Mouse (Mus musculus) embryonic facial prominence, embryonic 11.5 days (tissue): Measurements from ENCODE around the gene Doc2g. TPM values are rescaled to one million over a fixed set of nuclear protein-coding genes. Genes with fewer than 3 reads are reported as not detected.
A peak's percentile ranks its signal among the peaks of the same experiment; 100 is the strongest.

Experiments
- ATAC-seq: fragments of 200-750 bp; cut with Nextera tagmentation; replicated peaks from 2 replicates; pipeline ENCODE4 v1.8.0; 2017; ENCODE audit warnings: low read depth; ENCODE audit not compliant: insufficient number of reproducible peaks, low FRiP score, low TSS enrichment
- DNase-seq: peaks from one replicate; pipeline ENCODE4 v3.0.0-alpha.2; 2015; ENCODE audit warnings: low spot score
- H3K27ac ChIP-seq: fragments of 300-500 bp; sonication (generic); replicated peaks from 2 replicates; pipeline ENCODE4 v1.5.1; 2014; ENCODE audit warnings: mild to moderate bottlenecking, low read depth, low read length, control low read depth
- H3K27me3 ChIP-seq: fragments of 300-500 bp; sonication (generic); 2 replicates; pipeline ENCODE4 v1.6.1; 2014; ENCODE audit warnings: mild to moderate bottlenecking, low read length, moderate library complexity, mixed read lengths; ENCODE audit not compliant: control insufficient read depth, insufficient read depth
- H3K36me3 ChIP-seq: fragments of 300-500 bp; sonication (generic); replicated peaks from 2 replicates; pipeline ENCODE4 v1.6.1; 2014; ENCODE audit warnings: low read depth, mild to moderate bottlenecking, low read length, moderate library complexity, mixed read lengths; ENCODE audit not compliant: control insufficient read depth, insufficient read depth
- H3K4me1 ChIP-seq: fragments of 300-500 bp; sonication (generic); 2 replicates; pipeline ENCODE4 v1.6.1; 2014; ENCODE audit warnings: low read length, mixed read lengths; ENCODE audit not compliant: control insufficient read depth, insufficient read depth
- H3K4me2 ChIP-seq: fragments of 300-500 bp; sonication (generic); 2 replicates; pipeline ENCODE4 v1.6.1; 2014; ENCODE audit warnings: low read depth, mild to moderate bottlenecking, control low read depth, low read length, moderate library complexity
- H3K4me3 ChIP-seq: fragments of 300-500 bp; sonication (generic); 2 replicates; pipeline ENCODE4 v1.5.1; 2014; ENCODE audit warnings: low read depth, low read length, control low read depth
- H3K9ac ChIP-seq: fragments of 300-500 bp; sonication (generic); replicated peaks from 2 replicates; pipeline ENCODE4 v1.6.1; 2014; ENCODE audit warnings: mild to moderate bottlenecking, control low read depth, low read length
- H3K9me3 ChIP-seq: fragments of 300-500 bp; sonication (generic); replicated peaks from 2 replicates; pipeline ENCODE4 v1.6.1; 2016; ENCODE audit warnings: mild to moderate bottlenecking, low read length, inconsistent platforms, mixed read lengths; ENCODE audit not compliant: control insufficient read depth
- WGBS: fragments of 180-500 bp; shearing (Covaris S2); extraction: QIAGEN DNeasy Blood & Tissue Kit; methylation state at CpG from one replicate; pipeline ENCODE4 v1.1.7; 2014; 5-methylcytosine and 5-hydroxymethylcytosine counted together
- polyA plus RNA-seq: library from polyadenylated mRNA; unstranded; fragments of >200 nt; fragmentation: Nextera tagmentation; extraction: Ambion mirVana; gene quantifications from 2 replicates; pipeline ENCODE4 v1.2.1, GENCODE M21; 2014

Gene Doc2g
- polyA plus RNA-seq, 1 experiment from 2014 or later: 2.2 TPM

DNA sequence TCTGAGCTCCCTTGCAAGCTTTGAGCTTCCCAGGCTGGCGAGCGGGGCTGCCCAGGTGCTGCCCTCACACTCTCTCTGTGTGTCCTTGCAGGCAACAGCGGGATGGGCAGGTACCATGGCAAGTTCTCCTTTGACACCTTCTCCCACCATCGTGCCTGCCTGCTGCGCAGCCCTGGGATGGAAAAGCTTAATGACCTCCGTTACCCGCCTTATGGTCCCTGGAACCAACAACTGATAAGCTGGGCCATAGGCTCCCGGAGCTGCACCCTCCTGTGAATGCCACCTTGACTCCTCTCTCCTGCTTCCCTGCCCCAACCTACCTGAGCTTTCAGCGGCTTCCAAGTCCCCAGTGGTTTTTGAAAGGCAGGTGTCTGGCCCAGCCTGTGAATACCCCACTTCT, 22.2 kb upstream of the Doc2g start:
- WGBS: 77% methylated on average over 9 of the region's 9 CpGs
- DNase-seq: no peak
- no peak overlapping the region for H3K9ac ChIP-seq

DNA sequence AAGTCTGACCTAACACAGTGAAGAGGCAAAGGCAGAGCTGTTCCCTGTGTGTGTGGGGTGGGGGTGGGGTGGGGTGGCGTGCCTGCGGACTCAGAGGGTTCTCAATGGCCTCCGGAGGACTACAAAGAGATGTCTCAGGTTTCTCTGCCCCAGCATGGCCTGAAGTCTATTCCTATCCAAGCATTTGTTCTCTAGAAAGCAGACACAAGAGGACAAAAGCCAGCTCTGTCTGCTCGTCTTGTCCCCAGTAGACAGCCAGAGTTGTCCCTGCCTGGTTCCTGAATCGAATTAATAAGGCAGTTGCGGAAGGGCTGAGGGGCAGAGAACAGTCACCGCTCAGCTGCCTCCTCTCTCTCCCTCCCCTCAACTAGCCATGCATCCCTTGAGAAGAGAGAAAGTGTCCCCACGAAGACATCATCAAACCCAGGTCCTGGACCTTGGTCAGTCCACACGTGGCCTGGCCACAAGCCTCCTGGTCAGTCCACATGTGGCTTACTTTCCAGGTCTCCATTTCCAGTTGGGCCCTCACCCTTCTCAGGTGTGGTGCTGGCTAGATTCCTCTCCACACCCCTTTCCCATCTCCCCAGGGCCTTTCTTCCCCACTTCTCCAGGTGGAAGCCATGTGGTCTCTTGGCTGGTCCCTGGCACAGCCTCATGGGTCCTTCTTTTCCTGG, 19.4 kb upstream of the Doc2g start:
- H3K9me3 ChIP-seq: no peaks in the 10 kb centered on the region
- H3K9ac ChIP-seq: 0 out of 2 replicates have a peak overlapping the region, but pooled peaks have one; percentile 2
- H3K4me2 ChIP-seq: no peak overlapping the region
- no peaks in the 10 kb centered on the region for H3K36me3 ChIP-seq
- WGBS: 26% methylated on average over 9 of the region's 9 CpGs
- peak overlapping the region; percentile 10; the same call in 1 of the 2 replicates for H3K27ac ChIP-seq
- no peaks in the 10 kb centered on the region for H3K27me3 ChIP-seq
- H3K4me3 ChIP-seq: no peak overlapping the region
- no peaks in the 10 kb centered on the region; the same call in 1 of the 2 replicates for H3K4me1 ChIP-seq
- DNase-seq (peak; percentile 16), ATAC-seq (no peak)

More for the DNA sequence above, 22.2 kb upstream of the Doc2g start:
- Histone ChIP-seq H3K9me3 (no peaks in the 10 kb centered on the region), H3K27ac (no peak overlapping the region), H3K4me1 (no peaks in the 10 kb centered on the region; the same call in 1 of the 2 replicates), H3K4me3 (no peak overlapping the region), H3K27me3 (no peaks in the 10 kb centered on the region), H3K36me3 (no peaks in the 10 kb centered on the region), H3K4me2 (no peak overlapping the region)
- ATAC-seq: no peak

DNA sequence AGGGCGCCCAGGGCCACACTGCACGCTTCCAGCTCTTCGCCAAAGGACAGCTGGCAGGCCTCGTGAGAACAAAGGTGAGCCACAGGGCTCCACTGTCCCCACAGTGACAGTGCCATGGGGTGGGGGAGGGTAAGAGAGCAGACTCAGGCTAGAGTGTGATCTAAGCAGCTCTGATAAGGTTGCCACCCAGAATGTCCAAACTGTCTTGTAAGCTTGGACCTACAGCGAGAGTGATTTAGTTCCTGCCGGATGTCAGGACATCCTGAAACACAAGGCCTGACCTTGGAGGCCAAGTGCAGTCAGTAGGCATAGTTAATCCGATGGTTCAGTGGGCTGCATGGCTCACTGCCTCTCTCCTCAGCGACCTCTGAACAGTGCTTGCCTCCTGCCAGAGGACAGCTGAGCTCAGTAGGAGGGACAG, 17.8 kb upstream of the Doc2g start:
- Histone ChIP-seq H3K4me2 (no peak overlapping the region), H3K27me3 (no peaks in the 10 kb centered on the region), H3K36me3 (no peaks in the 10 kb centered on the region), H3K9me3 (no peaks in the 10 kb centered on the region), H3K4me3 (no peak overlapping the region), H3K9ac (no peak overlapping the region), H3K4me1 (no peaks in the 10 kb centered on the region; the same call in 1 of the 2 replicates), H3K27ac (no peak overlapping the region)
- peak; percentile 9 for DNase-seq
- WGBS: 34% methylated on average over 8 of the region's 8 CpGs
- ATAC-seq: no peak

DNA sequence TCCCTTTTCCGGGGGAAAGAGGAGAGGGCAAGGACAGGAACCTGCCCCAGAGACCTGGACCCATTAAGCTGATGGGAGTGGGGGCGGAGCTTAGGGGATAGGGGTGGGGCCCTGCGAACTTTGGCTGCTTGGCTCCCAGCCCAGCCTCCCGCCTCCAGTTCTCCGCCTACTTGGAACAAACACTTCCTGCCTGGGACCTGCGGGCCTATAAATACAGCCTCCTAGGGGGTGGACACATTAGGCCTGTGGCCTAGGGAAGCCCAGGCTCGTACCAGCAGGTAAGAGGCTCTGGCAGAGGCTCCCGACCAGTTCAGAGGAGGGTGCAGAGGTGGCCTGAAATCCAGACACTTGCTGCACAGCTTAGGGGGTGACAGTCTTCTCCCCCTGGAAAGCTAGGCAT, 16.8 kb upstream of the Doc2g start, which contains the start of gene Acy3:
Acy3 (plus strand) TSS at position 237 of the 400 bp plus-strand sequence.
- WGBS: 13% methylated on average over 8 of the region's 8 CpGs
- H3K4me3 ChIP-seq: no peak within 1 kb of the TSS
- no peaks in the 10 kb centered on the region for H3K27me3 ChIP-seq
- H3K4me2 ChIP-seq: no peak within 1 kb of the TSS; the same call in 1 of the 2 replicates
- DNase-seq (peak; percentile 54), ATAC-seq (no peak)
- no peak within 1 kb of the TSS; the same call in 1 of the 2 replicates for H3K27ac ChIP-seq
- no peaks in the 10 kb centered on the region for H3K36me3 ChIP-seq
- H3K9ac ChIP-seq: no peak within 1 kb of the TSS
- H3K9me3 ChIP-seq: no peaks in the 10 kb centered on the region
- no peaks in the 10 kb centered on the region; the same call in 1 of the 2 replicates for H3K4me1 ChIP-seq

DNA sequence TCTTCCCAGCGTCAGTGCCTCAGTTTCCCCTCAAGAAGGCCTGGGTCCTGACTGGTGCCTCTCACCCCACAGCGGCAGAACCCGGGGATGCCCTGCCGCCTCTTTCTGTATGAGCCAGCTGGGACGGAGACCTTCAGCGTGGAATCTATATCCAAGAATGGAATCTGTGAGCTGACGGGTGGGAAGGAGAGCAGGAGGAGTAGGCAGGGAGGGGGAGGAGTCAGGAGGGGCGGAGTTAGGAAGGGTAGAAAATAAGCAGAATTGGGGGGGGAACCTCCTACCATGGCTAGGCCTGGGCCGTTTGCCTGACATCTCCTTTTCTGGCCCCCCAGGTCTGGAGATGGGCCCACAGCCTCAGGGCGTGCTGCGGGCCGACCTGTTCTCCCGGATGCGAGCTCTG, 15.0 kb upstream of the Doc2g start:
- ATAC-seq: no peak
- WGBS: 86% methylated on average over 14 of the region's 14 CpGs

DNA sequence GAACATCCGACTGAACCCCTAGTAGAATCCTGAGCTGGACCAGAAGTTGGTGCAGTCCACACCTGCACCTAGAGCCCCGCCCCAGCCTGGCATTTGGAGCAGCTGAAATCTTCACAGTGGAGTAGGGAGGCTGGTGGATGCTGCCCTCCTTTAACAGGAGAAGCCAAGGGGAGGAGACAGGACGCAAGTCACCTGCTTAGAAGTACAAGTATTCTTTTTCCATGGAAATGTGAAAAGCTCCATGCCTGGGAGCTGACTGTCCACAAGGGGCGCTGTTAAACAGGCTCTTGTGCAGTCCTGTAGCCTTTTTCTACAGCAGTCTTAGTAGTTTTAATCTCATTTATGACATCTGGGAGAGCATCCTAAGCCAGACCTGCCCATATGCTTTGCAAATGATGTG, 14.4 kb upstream of the Doc2g start:
- Histone ChIP-seq H3K9me3 (no peaks in the 10 kb centered on the region), H3K4me1 (no peaks in the 10 kb centered on the region; the same call in 1 of the 2 replicates), H3K9ac (no peak overlapping the region), H3K36me3 (no peaks in the 10 kb centered on the region), H3K4me3 (no peak overlapping the region), H3K4me2 (no peak overlapping the region), H3K27me3 (no peaks in the 10 kb centered on the region), H3K27ac (no peak overlapping the region)
- DNase-seq (peak; percentile 24), ATAC-seq (no peak)
- 88% methylated on average over 4 of the region's 4 CpGs for WGBS

More for the DNA sequence above, 15.0 kb upstream of the Doc2g start:
- no peaks in the 10 kb centered on the region for H3K9me3 ChIP-seq
- no peak overlapping the region for H3K4me2 ChIP-seq
- H3K27me3 ChIP-seq: no peaks in the 10 kb centered on the region
- no peak overlapping the region for H3K4me3 ChIP-seq
- no peaks in the 10 kb centered on the region; the same call in 1 of the 2 replicates for H3K4me1 ChIP-seq
- no peak for DNase-seq
- no peaks in the 10 kb centered on the region for H3K36me3 ChIP-seq
- no peak overlapping the region for H3K27ac ChIP-seq
- H3K9ac ChIP-seq: no peak overlapping the region

DNA sequence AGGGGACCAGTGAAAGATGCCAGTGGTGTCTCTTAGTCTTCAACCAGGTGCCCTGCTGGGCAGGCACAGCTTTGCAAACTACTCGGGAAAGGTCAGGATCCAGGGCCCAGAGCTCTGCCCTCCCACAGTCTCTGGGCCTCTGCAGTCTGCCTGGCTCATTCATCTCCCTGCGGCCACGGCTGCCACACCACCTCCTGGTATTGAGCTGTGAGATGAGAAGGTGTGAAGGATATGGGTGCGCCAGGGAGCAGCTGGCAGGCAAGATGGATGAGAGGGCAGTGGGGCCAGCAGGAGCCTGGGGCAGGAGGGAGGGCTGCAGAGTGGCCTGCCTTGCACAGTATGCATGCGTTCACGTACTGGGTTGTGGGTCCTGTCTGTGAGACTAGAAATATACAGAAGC, 12.3 kb upstream of the Doc2g start:
- Histone ChIP-seq H3K36me3 (no peaks in the 10 kb centered on the region), H3K9me3 (no peaks in the 10 kb centered on the region), H3K27ac (no peak overlapping the region), H3K9ac (no peak overlapping the region), H3K4me3 (no peak overlapping the region), H3K4me1 (no peaks in the 10 kb centered on the region; the same call in 1 of the 2 replicates), H3K4me2 (no peak overlapping the region), H3K27me3 (no peaks in the 10 kb centered on the region)
- no peak for ATAC-seq
- WGBS: 66% methylated on average over 6 of the region's 6 CpGs
- no peak for DNase-seq

DNA sequence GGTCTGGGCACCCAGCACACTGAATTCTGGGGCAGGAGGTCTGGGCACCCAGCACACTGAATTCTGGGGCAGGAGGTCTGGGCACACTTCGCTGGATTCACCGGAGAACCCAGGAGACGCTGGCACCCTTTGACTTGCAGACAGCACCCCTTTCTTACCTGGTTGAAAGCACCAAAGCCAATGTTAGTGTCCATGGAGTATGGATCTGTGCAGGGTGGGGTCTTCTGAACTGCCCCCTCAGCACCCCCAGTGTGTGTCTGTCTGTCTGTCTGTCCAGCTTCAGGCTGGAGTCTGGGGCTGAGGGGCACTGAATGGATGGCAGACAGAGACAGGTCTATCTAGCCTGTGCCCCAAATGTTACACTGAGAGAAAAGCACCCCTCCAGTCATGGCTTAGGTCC, 11.6 kb upstream of the Doc2g start:
- H3K9ac ChIP-seq: no peak overlapping the region
- no peak overlapping the region for H3K4me3 ChIP-seq
- no peaks in the 10 kb centered on the region for H3K27me3 ChIP-seq
- H3K27ac ChIP-seq: no peak overlapping the region
- no peak overlapping the region for H3K4me2 ChIP-seq
- ATAC-seq: no peak
- H3K4me1 ChIP-seq: no peaks in the 10 kb centered on the region
- H3K9me3 ChIP-seq: no peaks in the 10 kb centered on the region
- no peak for DNase-seq
- 82% methylated on average over 3 of the region's 3 CpGs for WGBS
- H3K36me3 ChIP-seq: no peaks in the 10 kb centered on the region
